Mouse (Mus musculus): Measurements from ENCODE around the gene Polr3e.

Gene Polr3e

GRCm38 (mm10) chr7:120917592-120918461 is at the start of gene Polr3e:
Gene Polr3e, plus strand, starts transcription at chr7:120917744.
- in situ Hi-C loops (cut with MboI; ENCODE audit: unreplicated experiment in 2 of 2) = loop anchor here in 1 of 2 experiments (10.0 kb wide), 1 partner anchor 243 kb away; the partner anchor contains the start of genes Mosmo and Pdzd9

- in situ Hi-C loops (cut with MboI; ENCODE audit: unreplicated experiment in 2 of 2) = loop anchor here in 1 of 2 experiments (25.0 kb wide), 1 partner anchor 1517 kb away; no protein-coding TSS in a partner anchor
Measured at GRCm38 (mm10) chr7:120869883-120870282, 47.7 kb upstream of the Polr3e start.

GRCm38 (mm10) chr7:120870431-120871008 is 47.0 kb upstream of the Polr3e start:
- in situ Hi-C loops (cut with MboI; ENCODE audit: unreplicated experiment in 2 of 2) = loop anchor here in 1 of 2 experiments (25.0 kb wide), 1 partner anchor 1517 kb away; no protein-coding TSS in a partner anchor

GRCm38 (mm10) chr7:120873083-120873482 is 44.5 kb upstream of the Polr3e start:
- in situ Hi-C loops (cut with MboI; ENCODE audit: unreplicated experiment in 2 of 2) = loop anchor here in 1 of 2 experiments (25.0 kb wide), 1 partner anchor 1514 kb away; no protein-coding TSS in a partner anchor

DNA sequence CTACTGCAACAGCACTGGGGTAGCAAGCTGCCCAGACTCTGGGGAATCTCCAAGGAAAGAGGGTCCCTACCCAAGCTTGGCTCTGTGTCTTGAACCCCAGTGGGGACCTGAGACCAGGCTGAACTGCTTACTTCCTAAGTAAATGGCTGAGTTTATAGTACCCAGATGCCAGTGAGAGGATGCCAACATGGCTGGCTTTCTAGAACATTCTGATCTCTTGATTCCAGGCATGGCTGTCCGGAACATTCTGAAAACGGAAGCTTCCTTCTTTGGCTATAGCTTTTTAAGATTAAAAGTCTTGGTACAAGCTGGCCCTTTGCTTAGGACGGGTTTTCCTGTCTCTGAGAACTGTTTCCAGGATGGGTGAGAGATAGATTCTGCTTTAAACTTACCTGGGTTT is 43.5 kb upstream of the Polr3e start:
- in situ Hi-C loops (cut with MboI; ENCODE audit: unreplicated experiment in 2 of 2) = loop anchor here in 1 of 2 experiments (25.0 kb wide), 1 partner anchor 1513 kb away; no protein-coding TSS in a partner anchor

DNA sequence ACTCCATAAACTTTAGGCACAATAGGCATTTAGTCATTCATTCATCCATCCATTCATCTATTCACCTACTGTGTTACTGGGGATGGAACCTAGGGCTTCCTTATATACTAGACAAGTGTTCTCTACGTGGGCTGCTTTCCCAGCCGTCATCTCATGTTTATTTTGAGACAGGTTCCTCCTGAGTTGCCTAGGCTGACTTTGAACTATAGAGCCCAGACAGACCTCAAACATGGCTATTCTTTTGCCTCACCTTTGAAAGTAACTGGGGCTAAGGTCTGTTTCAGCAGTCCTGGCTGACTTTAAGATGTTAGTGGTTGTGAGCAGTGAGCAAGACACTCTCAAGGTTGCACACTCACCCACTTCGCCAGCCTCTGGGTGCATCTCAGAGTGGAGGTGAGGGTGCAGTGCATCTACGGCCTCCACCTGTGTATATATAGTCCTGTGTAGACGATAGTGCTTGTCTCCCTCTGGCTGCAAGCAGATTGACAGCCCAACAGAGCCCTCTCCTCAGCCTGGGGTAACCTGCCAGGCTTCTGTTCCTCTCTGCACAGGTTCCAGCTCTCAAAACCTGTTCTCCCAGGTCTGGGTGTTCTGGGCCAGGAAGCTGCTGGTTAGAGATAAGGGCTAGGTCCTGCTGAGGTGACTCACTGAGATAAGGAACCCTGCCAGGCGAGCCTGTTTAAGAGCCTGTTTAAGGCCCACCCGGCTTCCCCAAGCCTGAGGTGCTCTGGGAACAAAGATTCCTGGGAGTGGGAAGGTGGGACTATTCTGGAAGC is 42.6 kb upstream of the Polr3e start:
- in situ Hi-C loops (cut with MboI; ENCODE audit: unreplicated experiment in 2 of 2) = loop anchor here in 1 of 2 experiments (25.0 kb wide), 1 partner anchor 1512 kb away; no protein-coding TSS in a partner anchor

DNA sequence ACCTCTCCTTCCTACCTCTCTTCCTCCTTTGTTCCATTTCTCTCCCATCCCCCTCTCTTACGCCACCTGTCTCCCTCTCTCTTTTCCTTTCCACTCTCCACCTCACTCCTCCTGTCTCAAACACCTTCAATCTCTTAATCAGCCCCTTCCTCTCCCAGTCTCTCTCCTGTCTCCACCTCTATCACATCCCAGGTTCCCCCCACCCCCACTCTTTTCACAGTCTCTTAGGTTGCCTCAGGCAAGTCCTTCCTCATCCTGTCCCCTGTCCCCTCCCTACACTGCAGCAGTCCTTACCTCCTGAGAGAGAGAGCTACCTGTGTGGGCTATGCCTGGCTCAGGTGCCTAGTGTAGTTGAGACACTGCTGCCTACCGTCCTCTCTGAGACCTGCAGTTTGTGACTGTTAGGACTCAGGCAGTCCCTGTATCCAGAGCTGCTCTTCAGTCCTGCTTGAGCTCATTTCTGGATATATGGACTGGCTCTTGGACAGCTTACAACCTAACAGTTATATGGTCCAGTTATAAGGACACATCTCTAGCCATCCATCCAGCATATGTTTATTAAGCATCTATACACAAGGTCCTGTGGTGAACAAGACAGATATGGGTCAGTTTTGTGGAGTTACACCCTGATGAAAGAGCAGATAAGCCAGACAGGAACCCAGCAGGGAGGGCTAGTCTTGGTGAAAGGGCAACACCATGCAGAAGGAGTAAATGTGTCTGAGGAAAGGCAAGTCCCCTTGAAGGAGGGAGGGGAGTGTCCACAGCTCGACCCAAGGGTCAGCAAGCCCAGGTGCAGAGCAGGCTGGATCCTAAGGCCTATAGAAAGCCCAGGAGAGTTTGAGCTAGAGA is 41.8 kb upstream of the Polr3e start:
- in situ Hi-C loops (cut with MboI; ENCODE audit: unreplicated experiment in 2 of 2) = no loop called here

- in situ Hi-C loops (cut with MboI; ENCODE audit: unreplicated experiment in 2 of 2) = no loop called here
Measured at GRCm38 (mm10) chr7:120878271-120878670, 39.3 kb upstream of the Polr3e start.

DNA sequence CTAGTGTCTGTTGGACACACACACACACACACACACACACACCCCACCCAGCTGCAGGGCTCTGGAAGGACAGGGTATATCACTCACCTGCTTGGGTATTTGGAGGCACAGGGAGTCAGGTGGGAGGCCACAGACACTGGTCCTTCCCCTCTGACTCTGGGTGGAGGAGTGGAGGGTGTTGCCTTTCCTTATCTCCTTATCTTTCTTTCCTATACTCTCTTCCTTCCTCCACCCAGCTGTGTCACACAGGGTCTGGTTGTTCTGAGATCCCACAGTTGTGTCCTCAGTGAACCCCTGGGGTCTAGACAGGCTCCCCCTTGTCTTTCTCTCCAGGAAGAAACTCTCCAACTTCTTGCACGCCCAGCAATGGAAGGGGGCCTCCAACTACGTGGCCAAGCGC is 37.6 kb upstream of the Polr3e start:
- in situ Hi-C loops (cut with MboI; ENCODE audit: unreplicated experiment in 2 of 2) = loop anchor here in 1 of 2 experiments (5.0 kb wide), 1 partner anchor 38 kb away; the partner anchor contains the start of gene Eef2k

DNA sequence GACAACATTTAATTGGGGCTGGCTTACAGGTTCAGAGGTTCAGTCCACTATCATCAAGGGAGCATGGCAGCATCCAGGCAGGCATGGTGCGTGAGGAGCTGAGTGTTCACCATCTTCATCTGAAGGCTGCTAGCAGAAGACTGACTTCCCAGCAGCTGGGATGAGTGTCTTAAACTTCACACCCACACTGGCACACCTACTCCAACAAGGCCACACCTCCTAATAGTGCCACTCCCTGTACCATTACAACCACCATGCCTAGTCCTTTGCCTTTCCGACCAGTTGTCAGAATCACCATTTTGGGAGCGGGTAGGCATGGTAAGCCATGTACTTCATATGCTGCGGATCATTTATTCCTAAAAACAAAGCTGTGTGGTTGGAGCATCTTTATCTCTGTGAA is 36.8 kb upstream of the Polr3e start:
- in situ Hi-C loops (cut with MboI; ENCODE audit: unreplicated experiment in 2 of 2) = loop anchor here in 1 of 2 experiments (5.0 kb wide), 1 partner anchor 38 kb away; the partner anchor contains the start of gene Eef2k

DNA sequence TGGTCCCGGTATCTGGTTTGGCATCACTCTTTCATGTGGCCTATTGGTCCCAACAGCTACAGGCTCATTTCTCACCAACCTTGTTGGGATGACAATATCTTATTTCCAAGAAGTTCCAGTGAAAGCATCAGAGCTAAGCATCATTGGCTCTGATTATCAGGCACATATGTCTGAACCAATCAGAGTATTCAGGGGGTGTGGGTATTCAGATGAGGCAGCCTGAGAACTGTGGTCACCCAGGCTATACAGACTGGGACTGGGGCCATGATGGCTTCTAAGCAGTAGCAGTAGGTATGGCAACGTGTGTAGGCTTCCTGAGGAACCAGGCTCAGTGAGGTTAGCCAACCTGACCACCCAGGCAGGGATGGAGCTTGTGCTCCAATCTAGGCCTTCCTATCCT is 36.1 kb upstream of the Polr3e start:
- in situ Hi-C loops (cut with MboI; ENCODE audit: unreplicated experiment in 2 of 2) = loop anchor here in 1 of 2 experiments (5.0 kb wide), 1 partner anchor 39 kb away; the partner anchor contains the start of gene Eef2k

- in situ Hi-C loops (cut with MboI; ENCODE audit: unreplicated experiment in 2 of 2) = loop anchor here in 1 of 2 experiments (5.0 kb wide), 1 partner anchor 40 kb away; the partner anchor contains the start of gene Eef2k
Measured at GRCm38 (mm10) chr7:120882674-120883073, 34.9 kb upstream of the Polr3e start.

- in situ Hi-C loops (cut with MboI; ENCODE audit: unreplicated experiment in 2 of 2) = loop anchor here in 1 of 2 experiments (5.0 kb wide), 1 partner anchor 41 kb away; the partner anchor contains the start of gene Eef2k
Measured at GRCm38 (mm10) chr7:120883523-120884290, 33.8 kb upstream of the Polr3e start.

DNA sequence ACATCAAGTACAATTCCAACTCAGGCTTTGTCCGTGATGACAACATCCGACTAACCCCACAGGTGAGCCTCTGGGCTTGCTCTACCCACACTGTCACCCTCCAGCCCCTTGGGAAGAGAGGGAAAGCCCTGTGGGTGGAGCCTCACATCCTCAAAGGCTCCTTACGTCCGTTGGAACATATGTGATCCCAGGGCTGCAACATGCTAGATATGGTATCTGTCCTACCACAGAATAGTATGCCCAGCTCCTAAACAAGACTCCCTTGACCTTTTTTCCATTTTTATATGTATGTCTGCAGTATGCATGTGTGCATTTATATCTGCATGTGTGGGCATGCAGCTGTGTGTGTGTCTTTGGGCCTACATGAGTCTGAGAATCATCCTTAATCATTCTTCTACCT is 32.8 kb upstream of the Polr3e start:
- in situ Hi-C loops (cut with MboI; ENCODE audit: unreplicated experiment in 2 of 2) = loop anchor here in 1 of 2 experiments (5.0 kb wide), 1 partner anchor 42 kb away; the partner anchor contains the start of gene Eef2k

DNA sequence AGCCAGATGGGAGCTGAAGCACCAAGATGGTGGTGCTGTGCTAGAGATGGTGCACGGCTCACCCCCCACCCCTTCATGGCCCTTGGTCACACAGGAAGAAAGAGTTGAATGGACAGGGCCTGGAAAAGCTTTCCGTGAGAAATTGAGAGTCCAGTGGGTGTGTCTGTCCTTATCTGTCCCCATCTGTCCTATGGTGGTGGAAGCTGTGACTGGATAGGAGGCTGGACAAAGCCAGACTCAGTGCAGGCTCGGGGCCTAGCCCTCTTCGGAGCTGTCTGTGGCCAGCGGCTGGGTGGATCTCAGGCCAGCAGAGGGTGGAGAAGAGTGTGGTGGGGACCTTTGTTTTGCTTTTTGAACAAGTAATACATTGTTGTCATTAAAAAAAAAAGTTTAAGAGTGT is 24.4 kb upstream of the Polr3e start:
- in situ Hi-C loops (cut with MboI; ENCODE audit: unreplicated experiment in 2 of 2) = no loop called here

DNA sequence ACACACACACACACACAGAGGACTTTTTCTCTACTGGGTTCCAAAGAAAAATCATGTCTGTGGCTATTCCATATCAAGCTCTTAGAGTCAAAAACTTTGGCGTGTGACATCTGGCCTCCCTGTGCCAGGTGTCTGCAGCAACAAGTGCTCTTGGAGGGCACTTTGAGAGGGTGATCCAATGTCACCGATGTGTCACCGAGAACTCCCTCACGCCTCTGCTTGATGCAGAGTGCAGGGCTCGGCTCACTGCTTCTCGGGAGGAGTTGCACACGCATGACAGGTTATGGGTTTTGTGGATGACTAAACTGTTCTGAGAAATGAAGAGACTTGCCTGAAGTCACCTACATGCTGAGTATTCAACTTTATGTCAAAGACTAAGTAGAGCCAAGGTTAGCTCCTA is 20.5 kb upstream of the Polr3e start:
- in situ Hi-C loops (cut with MboI; ENCODE audit: unreplicated experiment in 2 of 2) = no loop called here

- in situ Hi-C loops (cut with MboI; ENCODE audit: unreplicated experiment in 2 of 2) = no loop called here
Measured at GRCm38 (mm10) chr7:120897711-120898335, 19.7 kb upstream of the Polr3e start.

DNA sequence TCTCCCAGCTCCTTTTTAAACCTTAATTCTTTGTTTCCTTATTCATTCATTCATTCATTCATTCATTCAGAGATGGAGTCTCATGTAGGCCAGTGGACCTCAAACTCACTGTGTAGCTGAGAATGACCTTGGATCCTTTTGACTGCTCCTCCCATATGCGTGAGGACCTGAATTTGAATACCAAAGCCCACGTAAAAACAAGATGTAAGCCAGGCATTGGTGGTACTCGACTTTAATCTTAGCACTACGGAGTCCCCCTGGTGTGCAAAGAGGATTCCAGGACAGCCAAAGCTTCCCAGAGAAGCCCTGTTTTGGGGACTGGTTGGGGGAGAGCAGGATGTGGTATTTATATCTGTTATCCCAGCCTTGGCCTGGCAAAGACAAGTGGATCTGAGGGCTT is 17.4 kb upstream of the Polr3e start:
- in situ Hi-C loops (cut with MboI; ENCODE audit: unreplicated experiment in 2 of 2) = no loop called here

Data from v-Abl transformed pro-B cells (cell line).